ENCODE assay signal across 9 mouse cellular contexts in genomic region chr15:88840126-88840525, GRCm38 (mm10). TPM values are rescaled to one million over a fixed set of nuclear protein-coding genes. Genes with fewer than 3 reads are reported as not detected.
DNase-seq lines count a peak whose midpoint lies in the region; ATAC-seq lines count a peak whose summit lies in the region.
"Had no signal": no experiment of that assay in that cellular context is flagged by ENCODE, and none has a peak within 500 bp of the region (broad histone marks: within the 10 kb centered on the region; RNA-seq: fewer than 3 reads in every experiment).

No protein-coding gene starts in this region.

- no peaks in the 10 kb centered on the region for H3K9me3 ChIP-seq in heart, embryonic 10.5 days
- no peaks in the 10 kb centered on the region for H3K9me3 ChIP-seq in kidney, embryonic 14.5 days (ENCODE audit: control insufficient read depth, low read length)
- H3K9me3 ChIP-seq: midbrain, embryonic 12.5 days had no signal

- WGBS in heart, embryonic 10.5 days, result 22% methylated on average over 10 of the region's 10 CpGs
- 66% methylated on average over 10 of the region's 10 CpGs for WGBS in kidney, embryonic 14.5 days

- H3K36me3 ChIP-seq in heart, embryonic 10.5 days, result no peaks in the 10 kb centered on the region
- H3K36me3 ChIP-seq in kidney, embryonic 14.5 days (ENCODE audit: control insufficient read depth, insufficient read depth, low read length), result no peaks in the 10 kb centered on the region
- H3K36me3 ChIP-seq: midbrain, embryonic 12.5 days had no signal

- H3K4me3 ChIP-seq in heart, embryonic 10.5 days, result no peak overlapping the region
- no peak overlapping the region for H3K4me3 ChIP-seq in kidney, embryonic 14.5 days (ENCODE audit: low read length)
- H3K4me3 ChIP-seq: midbrain, embryonic 12.5 days had no signal

- no peak overlapping the region for H3K9ac ChIP-seq in kidney, embryonic 14.5 days (ENCODE audit: low read depth, low read length)
- H3K9ac ChIP-seq: midbrain, embryonic 12.5 days had no signal

- H3K27me3 ChIP-seq in heart, embryonic 10.5 days (ENCODE audit: insufficient read depth, poor library complexity, severe bottlenecking), result no peaks in the 10 kb centered on the region
- H3K27me3 ChIP-seq in kidney, embryonic 14.5 days (ENCODE audit: control insufficient read depth, insufficient read depth, low read length), result no peaks in the 10 kb centered on the region

- peaks cover 78% of the 10 kb centered on the region for H3K4me1 ChIP-seq in heart, embryonic 10.5 days
- peaks cover 10% of the 10 kb centered on the region; the same call in 1 of the 2 replicates for H3K4me1 ChIP-seq in kidney, embryonic 14.5 days (ENCODE audit: control insufficient read depth, insufficient read depth, low read length)

- DNase-seq in cerebellum, adult 11-12 months, result peak; percentile 74
- DNase-seq in cerebellum, adult 9-10 months, result no peak
- peak; percentile 61 to 71 for DNase-seq in adrenal gland, postnatal 36 days
- peak; percentile 89 for DNase-seq in heart, embryonic 10.5 days (ENCODE audit: low spot score)
- DNase-seq in lung, postnatal 14 days, result peak; percentile 64
- no peak for DNase-seq in thymus, adult 18-20 months
- no peak for DNase-seq in right cerebral cortex, postnatal 25 days

- no peak overlapping the region for H3K4me2 ChIP-seq in kidney, embryonic 14.5 days (replicated peaks; ENCODE audit: low read depth, low read length)
- H3K4me2 ChIP-seq: midbrain, embryonic 12.5 days had no signal

- no peak for ATAC-seq in kidney, embryonic 14.5 days (ENCODE audit: low FRiP score, low TSS enrichment)

- peak overlapping the region; percentile 95 for H3K27ac ChIP-seq in heart, embryonic 10.5 days
- peak overlapping the region; percentile 73; the same call in 1 of the 2 replicates for H3K27ac ChIP-seq in kidney, embryonic 14.5 days (ENCODE audit: low read depth, low read length)

RNA-seq across cellular contexts. Expression of gene Creld2, which starts 20.7 kb away (rescaled TPM):
- total RNA-seq in adrenal gland, postnatal 36 days (2021), result 10 to 100 TPM; 40.1 to 52.8 TPM
- 98.6 and 126 TPM in 2 replicates for polyA plus RNA-seq in heart, embryonic 10.5 days (2016; fragmentation: Nextera tagmentation; extraction: Ambion mirVana)
- polyA plus RNA-seq in kidney, embryonic 14.5 days (2014; fragmentation: Nextera tagmentation; extraction: Ambion mirVana), result 80.3 and 100 TPM in 2 replicates

RNA-seq across cellular contexts. Expression of gene Alg12, which starts 21.0 kb away (rescaled TPM):
- total RNA-seq in adrenal gland, postnatal 36 days (2021), result 10 to 100 TPM; 14.1 to 18.9 TPM
- 14.6 and 15.2 TPM in 2 replicates for polyA plus RNA-seq in heart, embryonic 10.5 days (2016; fragmentation: Nextera tagmentation; extraction: Ambion mirVana)
- 8.6 and 13.7 TPM in 2 replicates for polyA plus RNA-seq in kidney, embryonic 14.5 days (2014; fragmentation: Nextera tagmentation; extraction: Ambion mirVana)

RNA-seq across cellular contexts. Expression of gene Pim3, which starts 21.9 kb away (rescaled TPM):
- total RNA-seq in adrenal gland, postnatal 36 days (2021), result 100 to 1,000 TPM; 123 to 134 TPM
- polyA plus RNA-seq in heart, embryonic 10.5 days (2016; fragmentation: Nextera tagmentation; extraction: Ambion mirVana), result 68.1 and 73.7 TPM in 2 replicates
- polyA plus RNA-seq in kidney, embryonic 14.5 days (2014; fragmentation: Nextera tagmentation; extraction: Ambion mirVana), result 37.4 and 46.2 TPM in 2 replicates

Comparison
In these comparisons a context has a peak if more than half of its experiments do, and no peak if none do; other contexts are left out.
1. DNase-seq: peak in cerebellum, adult 11-12 months (single experiment), adrenal gland, postnatal 36 days (2 of 2), heart, embryonic 10.5 days (single experiment) and lung, postnatal 14 days (single experiment); none in cerebellum, adult 9-10 months (single experiment), thymus, adult 18-20 months (0 of 2) and right cerebral cortex, postnatal 25 days (single experiment).